12 mouse cellular contexts compared by ENCODE assay signal in genomic region chr5:147911744-147912143, GRCm38 (mm10). TPM values are rescaled to one million over a fixed set of nuclear protein-coding genes. Genes with fewer than 3 reads are reported as not detected.
A peak's percentile ranks its signal among the peaks of the same experiment; 100 is the strongest.
DNase-seq lines count a peak whose midpoint lies in the region; ATAC-seq and TF ChIP-seq lines count a peak whose summit lies in the region.
"Had no signal": no experiment of that assay in that cellular context is flagged by ENCODE, and none has a peak within 500 bp of the region (broad histone marks: within the 10 kb centered on the region; RNA-seq: fewer than 3 reads in every experiment).

No protein-coding gene starts in this region.

- H3K79me2 ChIP-seq in heart, adult 2 months (replicated peaks; ENCODE audit: control insufficient read depth, insufficient read depth, low read length): no peaks in the 10 kb centered on the region

- H3K27ac ChIP-seq in heart, adult 2 months: no peak overlapping the region
- H3K27ac ChIP-seq: forebrain, embryonic 10.5 days; liver, embryonic 13.5 days; neural tube, embryonic 12.5 days had no signal

- H3K27me3 ChIP-seq in heart, adult 2 months (ENCODE audit: control insufficient read depth, insufficient read depth, low read length): no peaks in the 10 kb centered on the region; the same call in 1 of the 2 replicates
- H3K27me3 ChIP-seq: liver, embryonic 13.5 days; neural tube, embryonic 12.5 days had no signal

- no peak for ATAC-seq in CD4-positive, CD25-positive, alpha-beta regulatory T cell, adult 4 months

- TF ChIP-seq POLR2A in heart, adult 2 months (IDR thresholded peaks at IDR 0.05; ENCODE audit: insufficient read depth, low read depth, low read length): no peak

- H3K9ac ChIP-seq in heart, adult 2 months (ENCODE audit: low read depth, low read length): no peak overlapping the region
- H3K9ac ChIP-seq: liver, embryonic 13.5 days; neural tube, embryonic 12.5 days had no signal

- intact Hi-C loops in heart, adult 2 months (cut with DNase I): no loop called here

- peak; percentile 85; the same call in 1 of the 2 replicates for TF ChIP-seq EP300 in heart, adult 2 months (IDR thresholded peaks at IDR 0.05; ENCODE audit: insufficient read depth, low read depth, low read length)

- 63% methylated on average over 5 of the region's 5 CpGs for WGBS in heart, adult 2 months

- DNase-seq in heart, adult 2 months: peak in 1 of 2 experiments; percentile 67
- DNase-seq in heart, adult 8-10 months (ENCODE audit: low spot score): no peak
- peak; percentile 21 for DNase-seq in 3134 (ENCODE audit: extremely low read depth, insufficient read length, low spot score)
- DNase-seq in adrenal gland, postnatal 25 days: peak; percentile 30
- DNase-seq in lung, postnatal 14 days: peak; percentile 40
- DNase-seq in embryo, embryonic 11 days: no peak
- DNase-seq: cerebellum, adult 18-20 months; gastrocnemius, postnatal 36 days; liver, embryonic 13.5 days had no signal

- H3K4me3 ChIP-seq in heart, adult 2 months: no peak overlapping the region
- H3K4me3 ChIP-seq: forebrain, embryonic 10.5 days; liver, embryonic 13.5 days; neural tube, embryonic 12.5 days had no signal

- TF ChIP-seq CTCF in heart, adult 2 months (IDR thresholded peaks at IDR 0.05): no peak

- no peaks in the 10 kb centered on the region for H3K36me3 ChIP-seq in heart, adult 2 months (ENCODE audit: control insufficient read depth, insufficient read depth, low read length)
- H3K36me3 ChIP-seq: forebrain, embryonic 10.5 days; liver, embryonic 13.5 days; neural tube, embryonic 12.5 days had no signal

- H3K4me1 ChIP-seq in heart, adult 2 months (ENCODE audit: control insufficient read depth, insufficient read depth, low read length): no peaks in the 10 kb centered on the region
- H3K4me1 ChIP-seq: neural tube, embryonic 12.5 days had no signal

RNA-seq across cellular contexts. Expression of gene Slc46a3, which starts 17.1 kb away (rescaled TPM):
- 10 to 100 TPM in 1 of 2 experiments, 1 to 10 TPM in 1; 7.1 to 16.4 TPM for total RNA-seq in heart, adult 2 months (2021)
- 22.5 and 30.1 TPM in 2 replicates for polyA plus RNA-seq in heart, adult 2 months (2012; rRNA removed)
- 10 to 100 TPM; 15.8 to 19.1 (median 18.9) TPM for total RNA-seq in heart, adult 8-10 months (2022)
- total RNA-seq in adrenal gland, postnatal 25 days (2021): 21.1 and 28.5 TPM in 2 replicates
- 10 to 100 TPM; 18.2 to 23.6 TPM for polyA plus RNA-seq in CD4-positive, CD25-positive, alpha-beta regulatory T cell, adult 4 months (2017; shearing (Covaris generic))

RNA-seq across cellular contexts. Expression of gene Mtus2, which starts 45.4 kb away (rescaled TPM):
- 100 to 1,000 TPM in 1 of 2 experiments, 10 to 100 TPM in 1; 96.9 to 109 TPM for total RNA-seq in heart, adult 2 months (2021)
- 53.5 and 82.6 TPM in 2 replicates for polyA plus RNA-seq in heart, adult 2 months (2012; rRNA removed)
- total RNA-seq in heart, adult 8-10 months (2022): 100 to 1,000 TPM in 1 of 4 experiments, 10 to 100 TPM in 3; 77.3 to 126 (median 92.3) TPM
- total RNA-seq in adrenal gland, postnatal 25 days (2021): 3.8 and 4.7 TPM in 2 replicates
- polyA plus RNA-seq in CD4-positive, CD25-positive, alpha-beta regulatory T cell, adult 4 months (2017; shearing (Covaris generic)): 1 to 10 TPM; 5.2 TPM

RNA-seq across cellular contexts. Expression of gene Pomp, which starts 51.5 kb away (rescaled TPM):
- total RNA-seq in heart, adult 2 months (2021): 100 to 1,000 TPM; 137 to 176 TPM
- 86.5 and 118 TPM in 2 replicates for polyA plus RNA-seq in heart, adult 2 months (2012; rRNA removed)
- total RNA-seq in heart, adult 8-10 months (2022): 100 to 1,000 TPM; 126 to 181 (median 148) TPM
- 209 and 246 TPM in 2 replicates for total RNA-seq in adrenal gland, postnatal 25 days (2021)
- polyA plus RNA-seq in CD4-positive, CD25-positive, alpha-beta regulatory T cell, adult 4 months (2017; shearing (Covaris generic)): 100 to 1,000 TPM; 179 to 537 TPM

Comparison
In these comparisons a context has a peak if more than half of its experiments do, and no peak if none do; other contexts are left out.
1. DNase-seq: peak in 3134 (single experiment), adrenal gland, postnatal 25 days (single experiment) and lung, postnatal 14 days (single experiment); none in heart, adult 8-10 months (single experiment) and embryo, embryonic 11 days (single experiment).
2. RNA of gene Mtus2, which starts 45.4 kb away (total RNA-seq): 96.9 to 109 TPM in heart, adult 2 months and 77.3 to 126 TPM in heart, adult 8-10 months; 3.8 to 4.7 TPM in adrenal gland, postnatal 25 days; every median in the first group is over 10 times any median in the second.